Mouse (Mus musculus) liver, embryonic 16.5 days (tissue): Measurements from ENCODE around the gene Hoxb9. TPM values are rescaled to one million over a fixed set of nuclear protein-coding genes. Genes with fewer than 3 reads are reported as not detected.

Experiments used
- ATAC-seq: fragments of 200-750 bp; cut with Nextera tagmentation; 2 replicates; pipeline ENCODE4 v1.8.0; 2017; ENCODE audit warnings: low read depth, mild to moderate bottlenecking, moderate number of reproducible peaks, moderate library complexity
- H3K27ac ChIP-seq: fragments of 300-500 bp; sonication (generic); 2 replicates; pipeline ENCODE4 v1.5.1; 2014; ENCODE audit warnings: mild to moderate bottlenecking, low read length
- H3K27me3 ChIP-seq: fragments of 300-500 bp; sonication (generic); 2 replicates; pipeline ENCODE4 v1.6.1; 2014; ENCODE audit warnings: low read depth, low read length, mixed read lengths; ENCODE audit not compliant: control insufficient read depth, insufficient read depth
- H3K36me3 ChIP-seq: fragments of 300-500 bp; sonication (generic); 2 replicates; pipeline ENCODE4 v1.6.1; 2014; ENCODE audit warnings: mild to moderate bottlenecking; ENCODE audit not compliant: control insufficient read depth, insufficient read depth
- H3K4me1 ChIP-seq: fragments of 300-500 bp; sonication (generic); 2 replicates; pipeline ENCODE4 v1.6.1; 2014; ENCODE audit warnings: low read depth, low read length, mixed read lengths; ENCODE audit not compliant: control insufficient read depth
- H3K4me2 ChIP-seq: fragments of 300-500 bp; sonication (generic); 2 replicates; pipeline ENCODE4 v1.6.1; 2014; ENCODE audit warnings: low read depth, low read length, mixed read lengths
- H3K4me3 ChIP-seq: fragments of 300-500 bp; sonication (generic); 2 replicates; pipeline ENCODE4 v1.5.1; 2014; ENCODE audit warnings: low read depth, mild to moderate bottlenecking, low read length
- H3K9ac ChIP-seq: fragments of 300-500 bp; sonication (generic); 2 replicates; pipeline ENCODE4 v1.6.1; 2014; ENCODE audit warnings: low read depth, low read length
- H3K9me3 ChIP-seq: fragments of 300-500 bp; sonication (generic); replicated peaks from 2 replicates; pipeline ENCODE4 v1.6.1; 2016; ENCODE audit warnings: low read length; ENCODE audit not compliant: control insufficient read depth
- WGBS: fragments of 180-500 bp; shearing (Covaris S2); extraction: QIAGEN DNeasy Blood & Tissue Kit; methylation state at CpG from one replicate; pipeline ENCODE4 v1.1.7; 2014; ENCODE audit not compliant: insufficient replicate concordance; 5-methylcytosine and 5-hydroxymethylcytosine counted together
- polyA plus RNA-seq: library from polyadenylated mRNA; unstranded; fragments of >200 nt; fragmentation: Nextera tagmentation; extraction: Ambion mirVana; gene quantifications from 2 replicates; pipeline ENCODE4 v1.2.1, GENCODE M21; 2015

The Hoxb9 gene
- polyA plus RNA-seq, 1 experiment from 2014 or later, result not detected

- WGBS, result 1% methylated on average over 39 of the region's 39 CpGs
- no peak overlapping the region for H3K4me2 ChIP-seq
Measured at GRCm38 (mm10) chr11:96255111-96255995, 15.9 kb upstream of the Hoxb9 start.

GRCm38 (mm10) chr11:96255996-96256445 is 15.2 kb upstream of the Hoxb9 start:
- no peak overlapping the region for H3K27ac ChIP-seq
- H3K9me3 ChIP-seq, result no peaks in the 10 kb centered on the region
- no peaks in the 10 kb centered on the region for H3K4me1 ChIP-seq
- 5% methylated on average over 14 of the region's 14 CpGs for WGBS
- no peak overlapping the region for H3K9ac ChIP-seq
- no peak overlapping the region for H3K4me3 ChIP-seq
- no peak overlapping the region for H3K4me2 ChIP-seq
- H3K27me3 ChIP-seq, result peaks cover 95% of the 10 kb centered on the region
- no peak for ATAC-seq
- no peaks in the 10 kb centered on the region for H3K36me3 ChIP-seq

More at GRCm38 (mm10) chr11:96255111-96255995, 15.9 kb upstream of the Hoxb9 start:
- no peaks in the 10 kb centered on the region for H3K36me3 ChIP-seq
- H3K4me1 ChIP-seq, result no peaks in the 10 kb centered on the region
- no peak overlapping the region for H3K4me3 ChIP-seq
- peaks cover 95% of the 10 kb centered on the region for H3K27me3 ChIP-seq
- H3K27ac ChIP-seq, result no peak overlapping the region
- no peak for ATAC-seq
- no peaks in the 10 kb centered on the region for H3K9me3 ChIP-seq
- H3K9ac ChIP-seq, result no peak overlapping the region

- WGBS, result 27% methylated on average over 2 of the region's 2 CpGs
- no peak overlapping the region for H3K9ac ChIP-seq
- no peaks in the 10 kb centered on the region for H3K4me1 ChIP-seq
- no peak overlapping the region for H3K27ac ChIP-seq
- no peaks in the 10 kb centered on the region for H3K9me3 ChIP-seq
- H3K4me3 ChIP-seq, result no peak overlapping the region
- peaks cover 95% of the 10 kb centered on the region for H3K27me3 ChIP-seq
- H3K4me2 ChIP-seq, result no peak overlapping the region
- ATAC-seq, result no peak
- H3K36me3 ChIP-seq, result no peaks in the 10 kb centered on the region
Measured at GRCm38 (mm10) chr11:96257141-96257540, 14.1 kb upstream of the Hoxb9 start.

- Histone ChIP-seq H3K4me2 (no peak overlapping the region), H3K9me3 (no peaks in the 10 kb centered on the region), H3K4me3 (no peak overlapping the region), H3K36me3 (no peaks in the 10 kb centered on the region), H3K27ac (no peak overlapping the region), H3K27me3 (peaks cover 95% of the 10 kb centered on the region), H3K9ac (no peak overlapping the region), H3K4me1 (no peaks in the 10 kb centered on the region)
- 11% methylated on average over 2 of the region's 2 CpGs for WGBS
- no peak for ATAC-seq
Measured at GRCm38 (mm10) chr11:96259038-96259437, 12.2 kb upstream of the Hoxb9 start.

GRCm38 (mm10) chr11:96259511-96259910 is 11.7 kb upstream of the Hoxb9 start:
- peaks cover 95% of the 10 kb centered on the region for H3K27me3 ChIP-seq
- no peaks in the 10 kb centered on the region for H3K4me1 ChIP-seq
- no peaks in the 10 kb centered on the region for H3K36me3 ChIP-seq
- 7% methylated on average over 1 of the region's 1 CpGs for WGBS
- H3K4me2 ChIP-seq, result no peak overlapping the region
- H3K9me3 ChIP-seq, result no peaks in the 10 kb centered on the region
- H3K4me3 ChIP-seq, result no peak overlapping the region
- no peak overlapping the region for H3K27ac ChIP-seq
- ATAC-seq, result no peak
- H3K9ac ChIP-seq, result no peak overlapping the region

GRCm38 (mm10) chr11:96260310-96260970 is 10.8 kb upstream of the Hoxb9 start:
- Histone ChIP-seq H3K27ac (no peak overlapping the region), H3K4me3 (no peak overlapping the region), H3K27me3 (peaks cover 94% of the 10 kb centered on the region), H3K4me1 (no peaks in the 10 kb centered on the region), H3K9ac (no peak overlapping the region), H3K4me2 (no peak overlapping the region), H3K36me3 (no peaks in the 10 kb centered on the region), H3K9me3 (no peaks in the 10 kb centered on the region)
- ATAC-seq, result no peak
- 9% methylated on average over 23 of the region's 23 CpGs for WGBS

GRCm38 (mm10) chr11:96261323-96261890 is 9.8 kb upstream of the Hoxb9 start:
- no peaks in the 10 kb centered on the region for H3K4me1 ChIP-seq
- no peak overlapping the region for H3K27ac ChIP-seq
- ATAC-seq, result no peak
- H3K27me3 ChIP-seq, result peaks cover 94% of the 10 kb centered on the region
- no peaks in the 10 kb centered on the region for H3K36me3 ChIP-seq
- no peak overlapping the region for H3K4me2 ChIP-seq
- no peak overlapping the region for H3K4me3 ChIP-seq
- WGBS, result 5% methylated on average over 24 of the region's 24 CpGs
- no peak overlapping the region for H3K9ac ChIP-seq
- no peaks in the 10 kb centered on the region for H3K9me3 ChIP-seq

- Histone ChIP-seq H3K9me3 (no peaks in the 10 kb centered on the region), H3K27me3 (peaks cover 94% of the 10 kb centered on the region), H3K4me3 (no peak overlapping the region), H3K9ac (no peak overlapping the region), H3K27ac (no peak overlapping the region), H3K4me2 (no peak overlapping the region), H3K36me3 (no peaks in the 10 kb centered on the region), H3K4me1 (no peaks in the 10 kb centered on the region)
- 24% methylated on average over 6 of the region's 6 CpGs for WGBS
- no peak for ATAC-seq
Measured at GRCm38 (mm10) chr11:96262262-96262830, 8.9 kb upstream of the Hoxb9 start.
